Mouse (Mus musculus): ENCODE data around the gene Ppp4r4.
A peak's percentile ranks its signal among the peaks of the same experiment; 100 is the strongest.

The Ppp4r4 gene

DNA sequence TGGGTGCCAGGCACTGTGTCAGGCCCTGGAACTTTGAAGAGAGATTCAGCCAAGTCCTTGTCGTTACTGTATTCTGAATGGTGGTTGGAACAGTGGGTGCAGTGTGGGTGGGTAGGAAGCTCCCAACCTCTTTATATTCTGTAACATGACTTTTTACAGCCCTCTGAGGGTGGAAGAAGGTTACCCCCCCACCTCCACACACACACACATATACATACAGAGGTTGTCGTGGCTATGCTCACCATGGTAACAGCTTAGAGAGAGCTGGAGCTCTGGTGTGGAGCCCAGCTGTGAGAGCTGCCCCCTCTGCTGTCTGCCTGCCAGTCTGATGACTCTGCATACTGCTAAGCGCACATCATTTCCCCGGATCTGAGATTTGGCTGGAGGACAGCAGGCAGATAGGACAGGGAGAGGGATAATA lies 18.6 kb upstream of the Ppp4r4 start:
- Histone ChIP-seq H3K4me1 (replicated peaks; ENCODE audit: low read depth, low read length) (0 out of 2 replicates have a peak, but pooled peaks cover 7% of the 10 kb centered on the region), H3K9me3 (ENCODE audit: low read length) (no peaks in the 10 kb centered on the region), H3K36me3 (ENCODE audit: insufficient read depth, low read length) (no peaks in the 10 kb centered on the region), H3K27me3 (ENCODE audit: insufficient read depth, low read length) (peaks cover 7% of the 10 kb centered on the region; the same call in 1 of the 2 replicates), H3K4me3 (replicated peaks; ENCODE audit: low read length) (no peak overlapping the region)
- no peak for TF ChIP-seq POU5F1 (IDR thresholded peaks at IDR 0.05; ENCODE audit: borderline replicate concordance, low read length)
- TF ChIP-seq CTCF (conservative IDR thresholded peaks at IDR 0.05; ENCODE audit: low read length), result no peak

GRCm38 (mm10) chr12:103514354-103514753 lies 17.7 kb upstream of the Ppp4r4 start:
- H3K36me3 ChIP-seq (ENCODE audit: insufficient read depth, low read length), result no peaks in the 10 kb centered on the region
- H3K4me1 ChIP-seq (replicated peaks; ENCODE audit: low read depth, low read length), result 0 out of 2 replicates have a peak, but pooled peaks cover 7% of the 10 kb centered on the region
- H3K27me3 ChIP-seq (ENCODE audit: insufficient read depth, low read length), result peaks cover 7% of the 10 kb centered on the region; the same call in 1 of the 2 replicates
- TF ChIP-seq POU5F1 (IDR thresholded peaks at IDR 0.05; ENCODE audit: borderline replicate concordance, low read length) (no peak), CTCF (conservative IDR thresholded peaks at IDR 0.05; ENCODE audit: low read length) (no peak), NANOG (IDR thresholded peaks at IDR 0.05; ENCODE audit: borderline replicate concordance, low read length) (no peak)
- H3K4me3 ChIP-seq (replicated peaks; ENCODE audit: low read length), result no peak overlapping the region
- no peaks in the 10 kb centered on the region for H3K9me3 ChIP-seq (ENCODE audit: low read length)

DNA sequence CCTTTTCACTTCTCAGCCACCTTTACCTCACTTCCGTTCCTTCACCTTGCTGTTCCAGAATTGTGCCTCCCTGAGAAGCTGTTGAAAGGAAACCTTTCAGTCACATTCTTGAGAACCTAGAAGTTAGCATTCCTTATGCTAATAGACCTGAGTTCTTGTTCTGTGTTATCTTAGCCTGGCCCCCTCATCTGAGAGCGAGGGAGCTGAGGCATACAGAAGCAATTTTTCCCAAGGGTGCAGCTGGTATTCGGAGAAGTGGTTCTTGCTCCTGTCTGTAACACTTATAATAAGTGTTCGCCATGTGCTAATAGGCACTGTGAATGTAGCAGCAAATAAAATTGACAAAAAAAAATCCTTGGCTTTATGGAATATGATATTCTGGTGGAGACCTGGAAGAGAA lies 16.4 kb upstream of the Ppp4r4 start:
- TF ChIP-seq NANOG (IDR thresholded peaks at IDR 0.05; ENCODE audit: borderline replicate concordance, low read length) (no peak), CTCF (conservative IDR thresholded peaks at IDR 0.05; ENCODE audit: low read length) (no peak), POU5F1 (IDR thresholded peaks at IDR 0.05; ENCODE audit: borderline replicate concordance, low read length) (no peak)
- H3K36me3 ChIP-seq (ENCODE audit: insufficient read depth, low read length), result no peaks in the 10 kb centered on the region
- no peaks in the 10 kb centered on the region for H3K9me3 ChIP-seq (ENCODE audit: low read length)
- 0 out of 2 replicates have a peak, but pooled peaks cover 7% of the 10 kb centered on the region for H3K4me1 ChIP-seq (replicated peaks; ENCODE audit: low read depth, low read length)
- H3K4me3 ChIP-seq (replicated peaks; ENCODE audit: low read length), result no peak overlapping the region
- H3K27me3 ChIP-seq (ENCODE audit: insufficient read depth, low read length), result peaks cover 7% of the 10 kb centered on the region; the same call in 1 of the 2 replicates

DNA sequence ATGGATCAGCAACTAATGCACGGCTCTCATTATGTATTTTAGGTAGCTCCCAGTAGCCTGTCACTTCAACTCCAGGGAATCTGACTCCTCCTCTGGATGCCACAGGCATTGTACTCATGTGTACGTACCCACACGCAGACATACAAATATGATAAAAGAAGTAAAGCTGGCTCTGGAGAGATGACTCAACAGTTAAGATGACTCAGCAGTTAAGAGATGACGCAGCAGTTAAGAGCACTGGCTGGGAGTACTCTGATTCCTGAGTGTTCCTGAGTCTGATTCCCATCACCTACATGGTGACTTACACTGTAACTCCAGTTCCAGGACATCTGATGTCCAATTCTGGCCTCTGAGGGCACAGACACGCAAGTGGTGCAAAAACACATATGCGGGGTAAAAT lies 13.4 kb upstream of the Ppp4r4 start:
- no peaks in the 10 kb centered on the region for H3K36me3 ChIP-seq (ENCODE audit: insufficient read depth, low read length)
- H3K4me3 ChIP-seq (replicated peaks; ENCODE audit: low read length), result no peak overlapping the region
- no peaks in the 10 kb centered on the region for H3K9me3 ChIP-seq (ENCODE audit: low read length)
- TF ChIP-seq NANOG (IDR thresholded peaks at IDR 0.05; ENCODE audit: borderline replicate concordance, low read length), result no peak
- TF ChIP-seq POU5F1 (IDR thresholded peaks at IDR 0.05; ENCODE audit: borderline replicate concordance, low read length), result no peak
- TF ChIP-seq CTCF (conservative IDR thresholded peaks at IDR 0.05; ENCODE audit: low read length), result no peak
- peaks cover 7% of the 10 kb centered on the region; the same call in 1 of the 2 replicates for H3K27me3 ChIP-seq (ENCODE audit: insufficient read depth, low read length)
- 0 out of 2 replicates have a peak, but pooled peaks cover 3% of the 10 kb centered on the region for H3K4me1 ChIP-seq (replicated peaks; ENCODE audit: low read depth, low read length)

- TF ChIP-seq POU5F1 (IDR thresholded peaks at IDR 0.05; ENCODE audit: borderline replicate concordance, low read length), result no peak
- TF ChIP-seq NANOG (IDR thresholded peaks at IDR 0.05; ENCODE audit: borderline replicate concordance, low read length), result no peak
- TF ChIP-seq CTCF (conservative IDR thresholded peaks at IDR 0.05; ENCODE audit: low read length), result no peak
These were observed 1.5 kb upstream of the Ppp4r4 start for GRCm38 (mm10) chr12:103530596-103530995.

GRCm38 (mm10) chr12:103532649-103533395 lies 739 bp downstream of the Ppp4r4 start:
- Histone ChIP-seq H3K4me3 (replicated peaks; ENCODE audit: low read length) (peak overlapping the region; percentile 87), H3K36me3 (ENCODE audit: insufficient read depth, low read length) (no peaks in the 10 kb centered on the region), H3K27me3 (ENCODE audit: insufficient read depth, low read length) (peaks cover 37% of the 10 kb centered on the region), H3K4me1 (replicated peaks; ENCODE audit: low read depth, low read length) (peaks cover 12% of the 10 kb centered on the region), H3K9me3 (ENCODE audit: low read length) (peaks cover 6% of the 10 kb centered on the region)
- TF ChIP-seq POU5F1 (IDR thresholded peaks at IDR 0.05; ENCODE audit: borderline replicate concordance, low read length), result no peak

More at GRCm38 (mm10) chr12:103530596-103530995, 1.5 kb upstream of the Ppp4r4 start:
- H3K4me3 ChIP-seq (replicated peaks; ENCODE audit: low read length), result no peak overlapping the region
- H3K9me3 ChIP-seq (ENCODE audit: low read length), result peaks cover 6% of the 10 kb centered on the region
- H3K4me1 ChIP-seq (replicated peaks; ENCODE audit: low read depth, low read length), result peaks cover 12% of the 10 kb centered on the region
- peaks cover 37% of the 10 kb centered on the region for H3K27me3 ChIP-seq (ENCODE audit: insufficient read depth, low read length)
- no peaks in the 10 kb centered on the region for H3K36me3 ChIP-seq (ENCODE audit: insufficient read depth, low read length)

DNA sequence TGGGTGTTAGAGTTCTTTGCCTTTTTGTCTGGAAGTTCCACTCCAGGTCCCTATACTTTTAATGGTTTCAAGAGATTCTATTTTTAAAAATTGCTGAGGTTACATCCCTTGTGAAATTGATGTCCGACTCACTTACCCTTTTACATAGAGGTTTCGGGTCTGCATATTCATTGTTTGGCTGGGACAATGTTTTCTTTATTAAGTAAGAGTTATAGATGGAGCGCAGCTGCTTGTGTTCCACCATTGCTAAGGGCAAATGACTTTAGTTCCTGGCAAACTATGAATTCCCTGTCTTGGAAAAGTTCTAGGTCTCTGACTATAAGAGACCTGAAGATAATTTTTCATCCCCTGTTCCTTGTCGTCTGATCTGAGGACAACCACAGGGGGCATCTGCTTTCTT lies 8.3 kb downstream of the Ppp4r4 start:
- Histone ChIP-seq H3K9me3 (ENCODE audit: low read length) (no peaks in the 10 kb centered on the region), H3K4me1 (replicated peaks; ENCODE audit: low read depth, low read length) (no peaks in the 10 kb centered on the region), H3K4me3 (replicated peaks; ENCODE audit: low read length) (no peak overlapping the region), H3K27me3 (ENCODE audit: insufficient read depth, low read length) (no peaks in the 10 kb centered on the region), H3K36me3 (ENCODE audit: insufficient read depth, low read length) (no peaks in the 10 kb centered on the region)
- TF ChIP-seq POU5F1 (IDR thresholded peaks at IDR 0.05; ENCODE audit: borderline replicate concordance, low read length), result no peak
- no peak for TF ChIP-seq NANOG (IDR thresholded peaks at IDR 0.05; ENCODE audit: borderline replicate concordance, low read length)
- TF ChIP-seq CTCF (conservative IDR thresholded peaks at IDR 0.05; ENCODE audit: low read length), result no peak

- no peaks in the 10 kb centered on the region for H3K27me3 ChIP-seq (ENCODE audit: insufficient read depth, low read length)
- H3K9me3 ChIP-seq (ENCODE audit: low read length), result no peaks in the 10 kb centered on the region
- no peaks in the 10 kb centered on the region for H3K36me3 ChIP-seq (ENCODE audit: insufficient read depth, low read length)
- TF ChIP-seq CTCF (conservative IDR thresholded peaks at IDR 0.05; ENCODE audit: low read length) (no peak), NANOG (IDR thresholded peaks at IDR 0.05; ENCODE audit: borderline replicate concordance, low read length) (no peak)
- no peak overlapping the region for H3K4me3 ChIP-seq (replicated peaks; ENCODE audit: low read length)
- H3K4me1 ChIP-seq (replicated peaks; ENCODE audit: low read depth, low read length), result peaks cover 12% of the 10 kb centered on the region
These were observed 11.3 kb downstream of the Ppp4r4 start for GRCm38 (mm10) chr12:103543351-103543750.

DNA sequence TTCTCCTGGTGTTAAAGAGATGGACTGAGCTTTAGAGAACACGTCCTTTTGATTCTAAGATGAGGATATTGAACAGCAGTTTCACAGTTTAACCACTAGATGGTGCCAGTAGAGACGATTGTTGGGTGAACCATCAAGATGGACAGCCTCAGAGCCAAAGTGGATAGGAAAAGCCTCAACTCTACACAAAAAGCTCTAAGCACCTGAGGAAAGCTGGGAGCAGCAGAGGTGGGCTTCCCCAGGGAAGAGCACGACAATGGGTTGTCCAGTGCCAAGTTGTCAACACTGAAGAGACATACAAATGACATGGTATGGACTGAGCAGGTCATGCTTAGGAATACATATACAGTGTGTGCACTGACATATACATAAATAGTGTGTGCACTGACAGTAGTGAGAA lies 12.1 kb downstream of the Ppp4r4 start:
- Histone ChIP-seq H3K9me3 (ENCODE audit: low read length) (no peaks in the 10 kb centered on the region), H3K27me3 (ENCODE audit: insufficient read depth, low read length) (no peaks in the 10 kb centered on the region), H3K4me1 (replicated peaks; ENCODE audit: low read depth, low read length) (peaks cover 12% of the 10 kb centered on the region), H3K4me3 (replicated peaks; ENCODE audit: low read length) (no peak overlapping the region), H3K36me3 (ENCODE audit: insufficient read depth, low read length) (no peaks in the 10 kb centered on the region)
- TF ChIP-seq POU5F1 (IDR thresholded peaks at IDR 0.05; ENCODE audit: borderline replicate concordance, low read length) (no peak), CTCF (conservative IDR thresholded peaks at IDR 0.05; ENCODE audit: low read length) (peak; percentile 74)
